Mouse (Mus musculus): Measurements from ENCODE around the gene Tmem8b.

Tmem8b gene

GRCm38 (mm10) chr4:43656339-43657109 lies 12.2 kb upstream of the Tmem8b start, which contains the start of gene Hint2:
Gene Hint2, minus strand, starts transcription at chr4:43656466.
- in situ Hi-C loops (cut with MboI) = no loop called here

GRCm38 (mm10) chr4:43657146-43657545 lies 11.6 kb upstream of the Tmem8b start:
- in situ Hi-C loops (cut with MboI) = no loop called here

- in situ Hi-C loops (cut with MboI) = no loop called here
Measured at GRCm38 (mm10) chr4:43666412-43666811, 2.4 kb upstream of the Tmem8b start.

GRCm38 (mm10) chr4:43669428-43669794 lies 640 bp downstream of the Tmem8b start:
- in situ Hi-C loops (cut with MboI) = no loop called here

- in situ Hi-C loops (cut with MboI) = no loop called here
Measured at GRCm38 (mm10) chr4:43672070-43672469, 3.3 kb downstream of the Tmem8b start.

- in situ Hi-C loops (cut with MboI) = no loop called here
Measured at GRCm38 (mm10) chr4:43673703-43674102, 4.9 kb downstream of the Tmem8b start.

GRCm38 (mm10) chr4:43674974-43675373 lies 6.2 kb downstream of the Tmem8b start:
- in situ Hi-C loops (cut with MboI) = no loop called here

GRCm38 (mm10) chr4:43675608-43676007 lies 6.8 kb downstream of the Tmem8b start:
- in situ Hi-C loops (cut with MboI) = no loop called here

GRCm38 (mm10) chr4:43678541-43678940 lies 9.8 kb downstream of the Tmem8b start:
- in situ Hi-C loops (cut with MboI) = no loop called here

- in situ Hi-C loops (cut with MboI) = no loop called here
Measured at GRCm38 (mm10) chr4:43679416-43680043, 10.8 kb downstream of the Tmem8b start.

GRCm38 (mm10) chr4:43690021-43690420 lies 21.2 kb downstream of the Tmem8b start:
- in situ Hi-C loops (cut with MboI) = no loop called here

GRCm38 (mm10) chr4:43691026-43691425 lies 22.3 kb downstream of the Tmem8b start:
- in situ Hi-C loops (cut with MboI) = no loop called here

GRCm38 (mm10) chr4:43693806-43694241 lies 25.1 kb downstream of the Tmem8b start:
- in situ Hi-C loops (cut with MboI) = no loop called here

- in situ Hi-C loops (cut with MboI) = no loop called here
Measured at GRCm38 (mm10) chr4:43694439-43695248, 25.9 kb downstream of the Tmem8b start.

GRCm38 (mm10) chr4:43695249-43695671 lies 26.5 kb downstream of the Tmem8b start:
- in situ Hi-C loops (cut with MboI) = no loop called here

GRCm38 (mm10) chr4:43696561-43696960 lies 27.8 kb downstream of the Tmem8b start:
- in situ Hi-C loops (cut with MboI) = no loop called here

- in situ Hi-C loops (cut with MboI) = no loop called here
Measured at GRCm38 (mm10) chr4:43700707-43701106, 31.9 kb downstream of the Tmem8b start, which contains the start of gene Olfr70. Gene Olfr70, minus strand, starts transcription at chr4:43700807.

- in situ Hi-C loops (cut with MboI) = no loop called here
Measured at GRCm38 (mm10) chr4:43703439-43703838, 34.7 kb downstream of the Tmem8b start.

- in situ Hi-C loops (cut with MboI) = no loop called here
Measured at GRCm38 (mm10) chr4:43703851-43704250, 35.1 kb downstream of the Tmem8b start.

- in situ Hi-C loops (cut with MboI) = no loop called here
Measured at GRCm38 (mm10) chr4:43705991-43706390, 37.2 kb downstream of the Tmem8b start.

- in situ Hi-C loops (cut with MboI) = loop anchor here (10.0 kb wide), 1 partner anchor 285 kb away; the partner anchor contains the start of gene Fam166b
Measured at GRCm38 (mm10) chr4:43709869-43710268, 41.1 kb downstream of the Tmem8b start, which contains the start of gene Olfr71. Gene Olfr71, minus strand, starts transcription at chr4:43710255.

GRCm38 (mm10) chr4:43711821-43712220 lies 43.0 kb downstream of the Tmem8b start:
- in situ Hi-C loops (cut with MboI) = loop anchor here (10.0 kb wide), 1 partner anchor 287 kb away; the partner anchor contains the start of gene Fam166b

All from mature B cell (primary cell).